Mouse (Mus musculus) MEL (cell line): ENCODE results near the gene Acyp1. TPM values are rescaled to one million over a fixed set of nuclear protein-coding genes. Genes with fewer than 3 reads are reported as not detected.

ENCODE experiments used
- DNase-seq: peaks from one replicate; pipeline ENCODE4 v3.0.0; 2011; ENCODE audit warnings: low read depth, low spot score
- H3K27ac ChIP-seq: 2 replicates; pipeline ENCODE4 v1.5.1; 2012; ENCODE audit warnings: low read depth, mild to moderate bottlenecking, control low read depth, low read length, moderate library complexity; ENCODE audit not compliant: control insufficient read depth
- H3K27me3 ChIP-seq, 2 experiments: fragments of 150-350 bp in 1 of 2; sonication (generic) in 1 of 2; 2 replicates each; pipeline ENCODE4 v1.6.1; 2012; ENCODE audit warnings: low read length in 2 of 2, mild to moderate bottlenecking in 2 of 2, improper control_type of control experiment in 1 of 2, moderate library complexity in 1 of 2; ENCODE audit not compliant: insufficient read depth in 2 of 2, control insufficient read depth in 1 of 2
- H3K36me3 ChIP-seq, 2 experiments: 2 replicates each; pipeline ENCODE4 v1.6.1; 2012 to 2014; ENCODE audit warnings: low read length in 2 of 2, improper control_type of control experiment in 1 of 2, inconsistent platforms in 1 of 2, mild to moderate bottlenecking in 1 of 2; ENCODE audit not compliant: insufficient read depth in 2 of 2, control insufficient read depth in 1 of 2
- H3K4me1 ChIP-seq, 2 experiments: fragments of 150-350 bp in 1 of 2; sonication (generic) in 1 of 2; 2 replicates each; pipeline ENCODE4 v1.6.1; 2012; ENCODE audit warnings: low read length in 2 of 2, improper control_type of control experiment in 1 of 2, mild to moderate bottlenecking in 1 of 2; ENCODE audit not compliant: insufficient read depth in 2 of 2, control insufficient read depth in 1 of 2
- H3K4me3 ChIP-seq, 2 experiments: fragments of 150-350 bp in 1 of 2; sonication (generic) in 1 of 2; 2 replicates each; pipeline ENCODE4 v1.5.1; 2012; ENCODE audit warnings: low read depth in 2 of 2, low read length in 2 of 2, mild to moderate bottlenecking in 2 of 2, moderate library complexity in 2 of 2, control low read depth in 1 of 2, improper control_type of control experiment in 1 of 2; ENCODE audit not compliant: control insufficient read depth in 1 of 2, insufficient read depth in 1 of 2
- H3K79me2 ChIP-seq: 2 replicates; pipeline ENCODE4 v1.6.1; 2012; ENCODE audit warnings: mild to moderate bottlenecking, low read length, moderate library complexity; ENCODE audit not compliant: control insufficient read depth, poor library complexity, insufficient read depth
- H3K9ac ChIP-seq: 2 replicates; pipeline ENCODE4 v1.6.1; 2012; ENCODE audit warnings: low read depth, mild to moderate bottlenecking, control low read depth, low read length, moderate library complexity; ENCODE audit not compliant: control insufficient read depth, poor library complexity, severe bottlenecking
- H3K9me3 ChIP-seq: fragments of 150-350 bp; sonication (generic); replicated peaks from 2 replicates; pipeline ENCODE4 v1.6.1; 2012; ENCODE audit warnings: mild to moderate bottlenecking, low read length, improper control_type of control experiment, moderate library complexity; ENCODE audit not compliant: insufficient read depth
- BHLHE40 ChIP-seq: IDR thresholded peaks from 2 replicates; pipeline ENCODE4 v1.6.1; 2012; ENCODE audit warnings: low read depth, mild to moderate bottlenecking, inconsistent platforms, low read length, improper control_type of control experiment, borderline replicate concordance
- CHD2 ChIP-seq: IDR thresholded peaks from 2 replicates; pipeline ENCODE4 v1.6.1; 2011; ENCODE audit warnings: low read length, improper control_type of control experiment
- CTCF ChIP-seq, 3 experiments: IDR thresholded peaks in 2 of 3; conservative IDR thresholded peaks in 1 of 3; 2 replicates each; pipeline ENCODE4 v1.5.1; 2011 to 2012; ENCODE audit warnings: low read length in 3 of 3, low read depth in 2 of 3, mild to moderate bottlenecking in 2 of 3, improper control_type of control experiment in 1 of 3, inconsistent platforms in 1 of 3, mixed read lengths in 1 of 3, moderate library complexity in 1 of 3; ENCODE audit not compliant: control insufficient read depth in 1 of 3, insufficient read depth in 1 of 3, poor library complexity in 1 of 3, severe bottlenecking in 1 of 3
- E2F4 ChIP-seq: IDR thresholded peaks from 2 replicates; pipeline ENCODE4 v1.6.1; 2011; ENCODE audit warnings: low read depth, low read length, improper control_type of control experiment, borderline replicate concordance
- EP300 ChIP-seq, 2 experiments: IDR thresholded peaks; 2 replicates each; pipeline ENCODE4 v1.6.1; 2011; ENCODE audit warnings: improper control_type of control experiment in 2 of 2, low read length in 2 of 2, low read depth in 1 of 2, mild to moderate bottlenecking in 1 of 2
- GABPA ChIP-seq: IDR thresholded peaks from 2 replicates; pipeline ENCODE4 v1.6.1; 2012; ENCODE audit warnings: low read depth, mild to moderate bottlenecking, inconsistent platforms, low read length, improper control_type of control experiment, moderate library complexity
- GATA1 ChIP-seq: IDR thresholded peaks from 2 replicates; pipeline ENCODE4 v1.6.1; 2011; ENCODE audit warnings: low read depth, low read length, improper control_type of control experiment
- JUND ChIP-seq: IDR thresholded peaks from 2 replicates; pipeline ENCODE4 v1.6.1; 2011; ENCODE audit warnings: low read depth, mild to moderate bottlenecking, improper control_type of control experiment, low read length
- KAT2A ChIP-seq: conservative IDR thresholded peaks from 2 replicates; pipeline ENCODE4 v1.6.1; 2012; ENCODE audit warnings: low read depth, low read length, improper control_type of control experiment, inconsistent platforms
- MAFK ChIP-seq: IDR thresholded peaks from 2 replicates; pipeline ENCODE4 v1.6.1; 2011; ENCODE audit warnings: low read depth, mild to moderate bottlenecking, low read length, improper control_type of control experiment, borderline replicate concordance
- MEF2A ChIP-seq: IDR thresholded peaks from 2 replicates; pipeline ENCODE4 v1.6.1; 2014; ENCODE audit warnings: low read depth, mild to moderate bottlenecking, inconsistent platforms, low read length, improper control_type of control experiment; ENCODE audit not compliant: poor library complexity, insufficient replicate concordance, severe bottlenecking; ENCODE audit errors: extremely low read depth
- MXI1 ChIP-seq: IDR thresholded peaks from 2 replicates; pipeline ENCODE4 v1.6.1; 2011; ENCODE audit warnings: mild to moderate bottlenecking, low read depth, low read length, improper control_type of control experiment
- MYB ChIP-seq: IDR thresholded peaks from 2 replicates; pipeline ENCODE4 v1.6.1; 2011; ENCODE audit warnings: mild to moderate bottlenecking, low read depth, low read length, improper control_type of control experiment
- MYC ChIP-seq: IDR thresholded peaks from 2 replicates; pipeline ENCODE4 v1.6.1; 2011; ENCODE audit warnings: low read depth, mild to moderate bottlenecking, low read length, improper control_type of control experiment, moderate library complexity
- NRF1 ChIP-seq: IDR thresholded peaks from 2 replicates; pipeline ENCODE4 v1.6.1; 2014; ENCODE audit warnings: low read depth, mild to moderate bottlenecking, inconsistent platforms, low read length, improper control_type of control experiment, moderate library complexity; ENCODE audit not compliant: poor library complexity, insufficient read depth, severe bottlenecking
- POLR2A ChIP-seq, 2 experiments: IDR thresholded peaks; 2 replicates each; pipeline ENCODE4 v1.6.1; 2011 to 2012; ENCODE audit warnings: low read length in 2 of 2, mild to moderate bottlenecking in 2 of 2, control low read depth in 1 of 2, improper control_type of control experiment in 1 of 2, low read depth in 1 of 2, moderate library complexity in 1 of 2; ENCODE audit not compliant: control insufficient read depth in 1 of 2, insufficient read depth in 1 of 2, poor library complexity in 1 of 2
- POLR2AphosphoS5 ChIP-seq: IDR thresholded peaks from 2 replicates; pipeline ENCODE4 v1.6.1; 2012; ENCODE audit warnings: low read depth, borderline replicate concordance, mild to moderate bottlenecking, inconsistent platforms, low read length, moderate library complexity, mixed read lengths
- SIN3A ChIP-seq: IDR thresholded peaks from 2 replicates; pipeline ENCODE4 v1.6.1; 2012; ENCODE audit warnings: low read length, improper control_type of control experiment, inconsistent platforms
- SMC3 ChIP-seq: IDR thresholded peaks from 2 replicates; pipeline ENCODE4 v1.6.1; 2011; ENCODE audit warnings: low read depth, low read length, improper control_type of control experiment
- TBP ChIP-seq: IDR thresholded peaks from 2 replicates; pipeline ENCODE4 v1.8.0; 2011; ENCODE audit warnings: low read depth, low read length, improper control_type of control experiment
- TCF12 ChIP-seq: IDR thresholded peaks from 2 replicates; pipeline ENCODE4 v1.6.1; 2014; ENCODE audit warnings: low read depth, mild to moderate bottlenecking, inconsistent platforms, low read length, improper control_type of control experiment, moderate library complexity
- UBTF ChIP-seq: IDR thresholded peaks from 2 replicates; pipeline ENCODE4 v1.6.1; 2012; ENCODE audit warnings: low read depth, mild to moderate bottlenecking, inconsistent platforms, low read length, improper control_type of control experiment, moderate library complexity, borderline replicate concordance; ENCODE audit not compliant: insufficient read depth
- ZKSCAN1 ChIP-seq: IDR thresholded peaks from 2 replicates; pipeline ENCODE4 v1.6.1; 2012; ENCODE audit warnings: low read depth, mild to moderate bottlenecking, inconsistent platforms, low read length, improper control_type of control experiment, moderate library complexity
- ZMIZ1 ChIP-seq: IDR thresholded peaks from 2 replicates; pipeline ENCODE4 v1.6.1; 2012; ENCODE audit warnings: low read depth, mild to moderate bottlenecking, inconsistent platforms, low read length, improper control_type of control experiment, moderate library complexity
- polyA plus RNA-seq, 2 experiments: library from polyadenylated mRNA; stranded (reverse) in 1 of 2; unstranded in 1 of 2; fragments of >175 nt in 1 of 2; fragments of >200 nt in 1 of 2; gene quantifications; 2 replicates each; pipeline versions ENCODE4 v1.2.1 to v1.2.4; 2012; ENCODE audit warnings: low replicate concordance in 2 of 2, low read depth in 1 of 2; ENCODE audit not compliant: insufficient read length in 2 of 2, insufficient read depth in 1 of 2, missing spikeins in 1 of 2
- total RNA-seq: library from RNA; depleted of rRNA; stranded (reverse); fragments of 300-350 nt; gene quantifications from 2 replicates; pipeline ENCODE4 v1.2.3, GENCODE M21; 2012

The Acyp1 gene
- total and polyA plus RNA-seq, 3 experiments: 47.4 to 54.5 TPM; not detected in 1

GRCm38 (mm10) chr12:85263190-85263589 lies 25.0 kb downstream of the Acyp1 start:
- Histone ChIP-seq H3K9ac (no peak overlapping the region), H3K79me2 (no peaks in the 10 kb centered on the region), H3K36me3 (peaks cover 0 to 17% of the 10 kb centered on the region in 2 experiments; a peak in 2 of 4 replicates), H3K4me3 (no peak overlapping the region), H3K4me1 (peaks cover 16 to 18% of the 10 kb centered on the region in 2 experiments), H3K9me3 (no peaks in the 10 kb centered on the region), H3K27ac (no peak overlapping the region), H3K27me3 (no peaks in the 10 kb centered on the region)
- TF ChIP-seq EP300 (IDR thresholded peaks at IDR 0.05; ENCODE audit: low read depth in 1 of 2, low read length in 2 of 2) (peak in 1 of 2 experiments; percentile 32; a peak in 1 of 4 replicates), ZMIZ1 (no peak), SIN3A (no peak)
- peak; percentile 32 for DNase-seq

- no peaks in the 10 kb centered on the region for H3K9me3 ChIP-seq
- H3K36me3 ChIP-seq: peaks cover 0 to 23% of the 10 kb centered on the region in 2 experiments; a peak in 2 of 4 replicates
- peaks cover 22 to 24% of the 10 kb centered on the region in 2 experiments for H3K4me1 ChIP-seq
- no peak overlapping the region for H3K4me3 ChIP-seq
- H3K79me2 ChIP-seq: no peaks in the 10 kb centered on the region
- DNase-seq: no peak
- H3K9ac ChIP-seq: no peak overlapping the region
- no peak overlapping the region for H3K27ac ChIP-seq
- TF ChIP-seq MEF2A: no peak
- TF ChIP-seq MXI1: no peak
- no peak for TF ChIP-seq SMC3
- no peak for TF ChIP-seq KAT2A
- TF ChIP-seq POLR2A (IDR thresholded peaks at IDR 0.05; ENCODE audit: control insufficient read depth in 1 of 2, insufficient read depth in 1 of 2, low read depth in 1 of 2, low read length in 2 of 2, poor library complexity in 1 of 2): no peak
- TF ChIP-seq CTCF (IDR thresholded peaks at IDR 0.05 in 2 of 3, conservative IDR thresholded peaks at IDR 0.05 in 1 of 3; ENCODE audit: control insufficient read depth in 1 of 3, insufficient read depth in 1 of 3, low read depth in 2 of 3, low read length in 3 of 3, poor library complexity in 1 of 3, severe bottlenecking in 1 of 3): no peak
- TF ChIP-seq NRF1: no peak
- no peak for TF ChIP-seq ZKSCAN1
- TF ChIP-seq BHLHE40: no peak
- no peak for TF ChIP-seq MYC
- TF ChIP-seq JUND: no peak
- no peaks in the 10 kb centered on the region for H3K27me3 ChIP-seq
Measured at GRCm38 (mm10) chr12:85262489-85262888, 25.7 kb downstream of the Acyp1 start.

- H3K9ac ChIP-seq: peak overlapping the region; percentile 33
- H3K27ac ChIP-seq: peak overlapping the region; percentile 87
- DNase-seq: peak; percentile 82
- peak; percentile 74; the same call in 1 of the 2 replicates for TF ChIP-seq TCF12
- TF ChIP-seq MYB: no peak
- no peak for TF ChIP-seq MAFK
- TF ChIP-seq KAT2A: no peak
- TF ChIP-seq MXI1: peak; percentile 72
- no peak for TF ChIP-seq GABPA
- no peak for TF ChIP-seq SMC3
- no peak for TF ChIP-seq POLR2AphosphoS5
- TF ChIP-seq CHD2: no peak
- no peak for TF ChIP-seq E2F4
- peak; percentile 53; the same call in 1 of the 2 replicates for TF ChIP-seq TBP
- peak; percentile 61; the same call in 1 of the 2 replicates for TF ChIP-seq BHLHE40
- TF ChIP-seq GATA1: peak; percentile 91
- no peak for TF ChIP-seq MEF2A
- TF ChIP-seq UBTF: no peak
Measured at GRCm38 (mm10) chr12:85257008-85257639, 31.1 kb downstream of the Acyp1 start.

More at GRCm38 (mm10) chr12:85257008-85257639, 31.1 kb downstream of the Acyp1 start:
- Histone ChIP-seq H3K36me3 (peaks cover 0 to 26% of the 10 kb centered on the region in 2 experiments; a peak in 2 of 4 replicates), H3K4me3 (peak overlapping the region; percentile 5 to 12), H3K79me2 (no peaks in the 10 kb centered on the region), H3K27me3 (no peaks in the 10 kb centered on the region), H3K9me3 (no peaks in the 10 kb centered on the region), H3K4me1 (peaks cover 14 to 22% of the 10 kb centered on the region in 2 experiments)
